Mouse (Mus musculus): ENCODE measurements around the gene Mn1. TPM values are rescaled to one million over a fixed set of nuclear protein-coding genes. Genes with fewer than 3 reads are reported as not detected.
A peak's percentile ranks its signal among the peaks of the same experiment; 100 is the strongest.

Gene Mn1
- polyA plus RNA-seq, 1 experiment from 2014 or later, result 1.00 TPM

GRCm38 (mm10) chr5:111394198-111395053 is 22.7 kb upstream of the Mn1 start:
- DNase-seq (no peak), ATAC-seq (no peak)
- WGBS (ENCODE audit: insufficient replicate concordance), result 42% methylated on average over 15 of the region's 15 CpGs

GRCm38 (mm10) chr5:111395771-111396170 is 21.4 kb upstream of the Mn1 start:
- 68% methylated on average over 10 of the region's 10 CpGs for WGBS (ENCODE audit: insufficient replicate concordance)
- TF ChIP-seq CTCF (IDR thresholded peaks at IDR 0.05; ENCODE audit: low read depth) (no peak), EP300 (IDR thresholded peaks at IDR 0.05; ENCODE audit: low read depth) (no peak)
- no peaks in the 10 kb centered on the region for H3K9me3 ChIP-seq (ENCODE audit: low read length)

More at GRCm38 (mm10) chr5:111394198-111395053, 22.7 kb upstream of the Mn1 start:
- Histone ChIP-seq H3K9me3 (ENCODE audit: low read length) (no peaks in the 10 kb centered on the region), H3K4me2 (ENCODE audit: low read depth, low read length) (peak overlapping the region; percentile 27; the same call in 1 of the 2 replicates), H3K4me1 (ENCODE audit: insufficient read depth) (peaks cover 6% of the 10 kb centered on the region; the same call in 1 of the 2 replicates), H3K27ac (ENCODE audit: low read depth) (no peak overlapping the region), H3K4me3 (ENCODE audit: low read depth, low read length) (no peak overlapping the region), H3K36me3 (replicated peaks; ENCODE audit: insufficient read depth, low read length) (no peaks in the 10 kb centered on the region), H3K9ac (replicated peaks) (no peak overlapping the region), H3K27me3 (ENCODE audit: insufficient read depth, low read length) (0 out of 2 replicates have a peak, but pooled peaks cover 5% of the 10 kb centered on the region)
- TF ChIP-seq EP300 (IDR thresholded peaks at IDR 0.05; ENCODE audit: low read depth), result no peak
- no peak for TF ChIP-seq CTCF (IDR thresholded peaks at IDR 0.05; ENCODE audit: low read depth)

GRCm38 (mm10) chr5:111396199-111396598 is 21.0 kb upstream of the Mn1 start:
- Histone ChIP-seq H3K9ac (replicated peaks) (no peak overlapping the region), H3K27ac (ENCODE audit: low read depth) (no peak overlapping the region), H3K4me3 (ENCODE audit: low read depth, low read length) (no peak overlapping the region), H3K36me3 (replicated peaks; ENCODE audit: insufficient read depth, low read length) (no peaks in the 10 kb centered on the region), H3K4me2 (ENCODE audit: low read depth, low read length) (no peak overlapping the region), H3K9me3 (ENCODE audit: low read length) (no peaks in the 10 kb centered on the region), H3K27me3 (ENCODE audit: insufficient read depth, low read length) (0 out of 2 replicates have a peak, but pooled peaks cover 5% of the 10 kb centered on the region), H3K4me1 (ENCODE audit: insufficient read depth) (peaks cover 6% of the 10 kb centered on the region; the same call in 1 of the 2 replicates)
- ATAC-seq (no peak), DNase-seq (no peak)
- 0 out of 2 replicates have a peak, but pooled peaks have one; percentile 17 for TF ChIP-seq CTCF (IDR thresholded peaks at IDR 0.05; ENCODE audit: low read depth)
- no peak for TF ChIP-seq EP300 (IDR thresholded peaks at IDR 0.05; ENCODE audit: low read depth)
- 72% methylated on average over 4 of the region's 4 CpGs for WGBS (ENCODE audit: insufficient replicate concordance)

More at GRCm38 (mm10) chr5:111395771-111396170, 21.4 kb upstream of the Mn1 start:
- Histone ChIP-seq H3K27me3 (ENCODE audit: insufficient read depth, low read length) (0 out of 2 replicates have a peak, but pooled peaks cover 5% of the 10 kb centered on the region), H3K9ac (replicated peaks) (no peak overlapping the region), H3K4me2 (ENCODE audit: low read depth, low read length) (no peak overlapping the region), H3K27ac (ENCODE audit: low read depth) (no peak overlapping the region), H3K4me3 (ENCODE audit: low read depth, low read length) (no peak overlapping the region), H3K4me1 (ENCODE audit: insufficient read depth) (peaks cover 6% of the 10 kb centered on the region; the same call in 1 of the 2 replicates), H3K36me3 (replicated peaks; ENCODE audit: insufficient read depth, low read length) (no peaks in the 10 kb centered on the region)
- no peak for ATAC-seq
- no peak for DNase-seq

GRCm38 (mm10) chr5:111398471-111398870 is 18.7 kb upstream of the Mn1 start:
- TF ChIP-seq CTCF (IDR thresholded peaks at IDR 0.05; ENCODE audit: low read depth) (no peak), EP300 (IDR thresholded peaks at IDR 0.05; ENCODE audit: low read depth) (no peak)
- whole genome bisulfite sequencing (ENCODE audit: insufficient replicate concordance), result 59% methylated on average over 4 of the region's 4 CpGs
- H3K4me1 ChIP-seq (ENCODE audit: insufficient read depth), result peaks cover 6% of the 10 kb centered on the region; the same call in 1 of the 2 replicates

GRCm38 (mm10) chr5:111399271-111399670 is 17.9 kb upstream of the Mn1 start:
- TF ChIP-seq EP300 (IDR thresholded peaks at IDR 0.05; ENCODE audit: low read depth) (no peak), CTCF (IDR thresholded peaks at IDR 0.05; ENCODE audit: low read depth) (no peak)
- no peaks in the 10 kb centered on the region for H3K9me3 ChIP-seq (ENCODE audit: low read length)
- no peak overlapping the region for H3K9ac ChIP-seq (replicated peaks)
- H3K27me3 ChIP-seq (ENCODE audit: insufficient read depth, low read length), result 0 out of 2 replicates have a peak, but pooled peaks cover 5% of the 10 kb centered on the region
- H3K4me3 ChIP-seq (ENCODE audit: low read depth, low read length), result no peak overlapping the region
- WGBS (ENCODE audit: insufficient replicate concordance), result 54% methylated on average over 4 of the region's 4 CpGs
- no peak overlapping the region for H3K27ac ChIP-seq (ENCODE audit: low read depth)
- no peaks in the 10 kb centered on the region for H3K4me1 ChIP-seq (ENCODE audit: insufficient read depth)
- H3K4me2 ChIP-seq (ENCODE audit: low read depth, low read length), result no peak overlapping the region
- no peak for DNase-seq
- H3K36me3 ChIP-seq (replicated peaks; ENCODE audit: insufficient read depth, low read length), result no peaks in the 10 kb centered on the region
- no peak for ATAC-seq

More at GRCm38 (mm10) chr5:111398471-111398870, 18.7 kb upstream of the Mn1 start:
- Histone ChIP-seq H3K9me3 (ENCODE audit: low read length) (no peaks in the 10 kb centered on the region), H3K27me3 (ENCODE audit: insufficient read depth, low read length) (0 out of 2 replicates have a peak, but pooled peaks cover 5% of the 10 kb centered on the region), H3K4me2 (ENCODE audit: low read depth, low read length) (no peak overlapping the region), H3K27ac (ENCODE audit: low read depth) (no peak overlapping the region), H3K36me3 (replicated peaks; ENCODE audit: insufficient read depth, low read length) (no peaks in the 10 kb centered on the region), H3K9ac (replicated peaks) (no peak overlapping the region), H3K4me3 (ENCODE audit: low read depth, low read length) (no peak overlapping the region)
- ATAC-seq (no peak), DNase-seq (no peak)

Measured in liver, postnatal 0 days (tissue).